Mouse (Mus musculus): Measurements from ENCODE around the gene Dcdc2b. TPM values are rescaled to one million over a fixed set of nuclear protein-coding genes. Genes with fewer than 3 reads are reported as not detected.

Gene Dcdc2b
- polyA plus RNA-seq, 1 experiment from 2014 or later: 3.1 TPM

- Histone ChIP-seq H3K4me3 (no peak overlapping the region), H3K9ac (no peak overlapping the region), H3K4me2 (replicated peaks) (no peak overlapping the region), H3K36me3 (no peaks in the 10 kb centered on the region), H3K27ac (no peak overlapping the region), H3K9me3 (replicated peaks) (no peaks in the 10 kb centered on the region), H3K27me3 (no peaks in the 10 kb centered on the region), H3K4me1 (peaks cover 8% of the 10 kb centered on the region; the same call in 1 of the 2 replicates)
- 86% methylated on average over 13 of the region's 13 CpGs for WGBS
- no peak for ATAC-seq (ENCODE audit: low FRiP score)
These were observed 41.6 kb downstream of the Dcdc2b start for GRCm38 (mm10) chr4:129572236-129573092.

- Histone ChIP-seq H3K4me3 (no peak overlapping the region), H3K27ac (no peak overlapping the region)
- WGBS: 77% methylated on average over 8 of the region's 8 CpGs
These were observed 42.4 kb downstream of the Dcdc2b start for GRCm38 (mm10) chr4:129571551-129572084.

GRCm38 (mm10) chr4:129570028-129570427 lies 44.0 kb downstream of the Dcdc2b start:
- H3K4me2 ChIP-seq (replicated peaks): no peak overlapping the region
- no peak for ATAC-seq (ENCODE audit: low FRiP score)
- no peaks in the 10 kb centered on the region for H3K36me3 ChIP-seq
- H3K27me3 ChIP-seq: no peaks in the 10 kb centered on the region
- WGBS: 90% methylated on average over 6 of the region's 6 CpGs
- no peaks in the 10 kb centered on the region for H3K9me3 ChIP-seq (replicated peaks)
- no peak overlapping the region for H3K27ac ChIP-seq
- H3K9ac ChIP-seq: no peak overlapping the region
- H3K4me3 ChIP-seq: no peak overlapping the region
- 0 out of 2 replicates have a peak, but pooled peaks cover under 1% of the 10 kb centered on the region for H3K4me1 ChIP-seq

More at GRCm38 (mm10) chr4:129571551-129572084, 42.4 kb downstream of the Dcdc2b start:
- no peak overlapping the region for H3K9ac ChIP-seq
- H3K36me3 ChIP-seq: no peaks in the 10 kb centered on the region
- H3K27me3 ChIP-seq: no peaks in the 10 kb centered on the region
- no peaks in the 10 kb centered on the region for H3K9me3 ChIP-seq (replicated peaks)
- ATAC-seq (ENCODE audit: low FRiP score): no peak
- H3K4me1 ChIP-seq: 0 out of 2 replicates have a peak, but pooled peaks cover 4% of the 10 kb centered on the region
- H3K4me2 ChIP-seq (replicated peaks): no peak overlapping the region

GRCm38 (mm10) chr4:129568366-129568765 lies 45.7 kb downstream of the Dcdc2b start:
- Histone ChIP-seq H3K4me2 (replicated peaks) (no peak overlapping the region), H3K4me3 (no peak overlapping the region), H3K4me1 (0 out of 2 replicates have a peak, but pooled peaks cover 3% of the 10 kb centered on the region), H3K27ac (no peak overlapping the region), H3K9me3 (replicated peaks) (no peaks in the 10 kb centered on the region), H3K36me3 (no peaks in the 10 kb centered on the region), H3K27me3 (no peaks in the 10 kb centered on the region), H3K9ac (no peak overlapping the region)
- WGBS: 92% methylated on average over 7 of the region's 7 CpGs
- no peak for ATAC-seq (ENCODE audit: low FRiP score)

GRCm38 (mm10) chr4:129565139-129565538 lies 48.9 kb downstream of the Dcdc2b start:
- H3K4me1 ChIP-seq: 0 out of 2 replicates have a peak, but pooled peaks cover 3% of the 10 kb centered on the region
- H3K27ac ChIP-seq: no peak overlapping the region
- H3K4me2 ChIP-seq (replicated peaks): no peak overlapping the region
- H3K9me3 ChIP-seq (replicated peaks): no peaks in the 10 kb centered on the region
- WGBS: 89% methylated on average over 6 of the region's 6 CpGs
- H3K36me3 ChIP-seq: no peaks in the 10 kb centered on the region
- no peak overlapping the region for H3K9ac ChIP-seq
- no peak for ATAC-seq (ENCODE audit: low FRiP score)
- H3K4me3 ChIP-seq: no peak overlapping the region
- H3K27me3 ChIP-seq: no peaks in the 10 kb centered on the region

- Histone ChIP-seq H3K4me2 (replicated peaks) (no peak overlapping the region), H3K27me3 (no peaks in the 10 kb centered on the region), H3K4me1 (0 out of 2 replicates have a peak, but pooled peaks cover 3% of the 10 kb centered on the region), H3K4me3 (no peak overlapping the region), H3K27ac (no peak overlapping the region), H3K9me3 (replicated peaks) (no peaks in the 10 kb centered on the region), H3K9ac (no peak overlapping the region), H3K36me3 (no peaks in the 10 kb centered on the region)
- no peak for ATAC-seq (ENCODE audit: low FRiP score)
- WGBS: 62% methylated on average over 8 of the region's 8 CpGs
These were observed 50.3 kb downstream of the Dcdc2b start for GRCm38 (mm10) chr4:129563718-129564117.

GRCm38 (mm10) chr4:129561184-129561583 lies 52.9 kb downstream of the Dcdc2b start:
- WGBS: 95% methylated on average over 5 of the region's 5 CpGs
- H3K4me1 ChIP-seq: 0 out of 2 replicates have a peak, but pooled peaks cover 3% of the 10 kb centered on the region

More at GRCm38 (mm10) chr4:129561184-129561583, 52.9 kb downstream of the Dcdc2b start:
- Histone ChIP-seq H3K9me3 (replicated peaks) (no peaks in the 10 kb centered on the region), H3K9ac (no peak overlapping the region), H3K27ac (no peak overlapping the region), H3K36me3 (no peaks in the 10 kb centered on the region), H3K27me3 (no peaks in the 10 kb centered on the region; the same call in 1 of the 2 replicates), H3K4me3 (no peak overlapping the region), H3K4me2 (replicated peaks) (no peak overlapping the region)
- no peak for ATAC-seq (ENCODE audit: low FRiP score)

Other genes starting within 250 kb of the Dcdc2b start
- gene Zbtb8a, start 236.1 kb downstream of the Dcdc2b start, polyA plus RNA-seq (2016; fragmentation: Nextera tagmentation; extraction: Ambion mirVana): 16.1 and 17.7 TPM in 2 replicates
- gene Zbtb8b, start 173.4 kb downstream of the Dcdc2b start, polyA plus RNA-seq (2016; fragmentation: Nextera tagmentation; extraction: Ambion mirVana): 6.0 and 6.4 TPM in 2 replicates
- 33.0 TPM in 2 replicates for gene Bsdc1, start 152.7 kb downstream of the Dcdc2b start, polyA plus RNA-seq (2016; fragmentation: Nextera tagmentation; extraction: Ambion mirVana)
- gene Tssk3, start 123.2 kb downstream of the Dcdc2b start, polyA plus RNA-seq (2016; fragmentation: Nextera tagmentation; extraction: Ambion mirVana): not detected in 2 replicates
- gene Fam229a, start 123.1 kb downstream of the Dcdc2b start, polyA plus RNA-seq (2016; fragmentation: Nextera tagmentation; extraction: Ambion mirVana): 0.46 TPM in 1 of 2 replicates, not detected in the other
- gene Marcksl1, start 100.7 kb downstream of the Dcdc2b start, polyA plus RNA-seq (2016; fragmentation: Nextera tagmentation; extraction: Ambion mirVana): 1,978 and 2,031 TPM in 2 replicates
- gene Hdac1, start 71.5 kb downstream of the Dcdc2b start, polyA plus RNA-seq (2016; fragmentation: Nextera tagmentation; extraction: Ambion mirVana): 168 and 178 TPM in 2 replicates
- 6.4 and 7.1 TPM in 2 replicates for gene Lck, start 40.6 kb downstream of the Dcdc2b start, polyA plus RNA-seq (2016; fragmentation: Nextera tagmentation; extraction: Ambion mirVana)
- gene Fam167b, start 35.7 kb downstream of the Dcdc2b start, polyA plus RNA-seq (2016; fragmentation: Nextera tagmentation; extraction: Ambion mirVana): 1.7 and 2.5 TPM in 2 replicates
- gene Eif3i, start 13.6 kb downstream of the Dcdc2b start, polyA plus RNA-seq (2016; fragmentation: Nextera tagmentation; extraction: Ambion mirVana): 187 and 204 TPM in 2 replicates
- gene Tmem234, start 13.6 kb downstream of the Dcdc2b start, polyA plus RNA-seq (2016; fragmentation: Nextera tagmentation; extraction: Ambion mirVana): 164 and 174 TPM in 2 replicates
- gene Iqcc, start 4.8 kb upstream of the Dcdc2b start, polyA plus RNA-seq (2016; fragmentation: Nextera tagmentation; extraction: Ambion mirVana): 30.0 and 31.8 TPM in 2 replicates
- 85.9 and 91.5 TPM in 2 replicates for gene Ccdc28b, start 9.7 kb upstream of the Dcdc2b start, polyA plus RNA-seq (2016; fragmentation: Nextera tagmentation; extraction: Ambion mirVana)
- 90.8 and 91.1 TPM in 2 replicates for gene Txlna, start 26.8 kb upstream of the Dcdc2b start, polyA plus RNA-seq (2016; fragmentation: Nextera tagmentation; extraction: Ambion mirVana)
- 16.0 and 18.8 TPM in 2 replicates for gene Kpna6, start 58.5 kb upstream of the Dcdc2b start, polyA plus RNA-seq (2016; fragmentation: Nextera tagmentation; extraction: Ambion mirVana)
- gene Tmem39b, start 82.6 kb upstream of the Dcdc2b start, polyA plus RNA-seq (2016; fragmentation: Nextera tagmentation; extraction: Ambion mirVana): 15.0 and 16.4 TPM in 2 replicates
- gene Khdrbs1, start 128.0 kb upstream of the Dcdc2b start, polyA plus RNA-seq (2016; fragmentation: Nextera tagmentation; extraction: Ambion mirVana): 215 and 227 TPM in 2 replicates
- gene Ptp4a2, start 197.0 kb upstream of the Dcdc2b start, polyA plus RNA-seq (2016; fragmentation: Nextera tagmentation; extraction: Ambion mirVana): 347 and 360 TPM in 2 replicates